Mouse (Mus musculus) intestine, embryonic 16.5 days (tissue): ENCODE data around the gene Foxi1. TPM values are rescaled to one million over a fixed set of nuclear protein-coding genes. Genes with fewer than 3 reads are reported as not detected.
A peak's percentile ranks its signal among the peaks of the same experiment; 100 is the strongest.

Experiments used
- ATAC-seq: fragments of 200-750 bp; cut with Nextera tagmentation; 2 replicates; pipeline ENCODE4 v1.8.0; 2017; ENCODE audit warnings: moderate TSS enrichment, moderate library complexity
- H3K27ac ChIP-seq: fragments of 300-500 bp; sonication (generic); 2 replicates; pipeline ENCODE4 v1.5.1; 2014; ENCODE audit warnings: mild to moderate bottlenecking, low read length
- H3K27me3 ChIP-seq: fragments of 300-500 bp; sonication (generic); replicated peaks from 2 replicates; pipeline ENCODE4 v1.6.1; 2014; ENCODE audit warnings: low read length, control low read depth, mixed read lengths; ENCODE audit not compliant: control insufficient read depth, insufficient read depth
- H3K36me3 ChIP-seq: fragments of 300-500 bp; sonication (generic); 2 replicates; pipeline ENCODE4 v1.6.1; 2014; ENCODE audit warnings: low read length, control low read depth; ENCODE audit not compliant: control insufficient read depth, insufficient read depth
- H3K4me1 ChIP-seq: fragments of 300-500 bp; sonication (generic); 2 replicates; pipeline ENCODE4 v1.6.1; 2014; ENCODE audit warnings: low read length, control low read depth, mixed read lengths; ENCODE audit not compliant: control insufficient read depth, insufficient read depth
- H3K4me2 ChIP-seq: fragments of 300-500 bp; sonication (generic); 2 replicates; pipeline ENCODE4 v1.6.1; 2014; ENCODE audit warnings: low read depth, low read length, control low read depth
- H3K4me3 ChIP-seq: fragments of 300-500 bp; sonication (generic); 2 replicates; pipeline ENCODE4 v1.5.1; 2014; ENCODE audit warnings: mild to moderate bottlenecking, low read length
- H3K9ac ChIP-seq: fragments of 300-500 bp; sonication (generic); 2 replicates; pipeline ENCODE4 v1.6.1; 2014; ENCODE audit warnings: low read depth, low read length
- H3K9me3 ChIP-seq: fragments of 300-500 bp; sonication (generic); 2 replicates; pipeline ENCODE4 v1.6.1; 2016; ENCODE audit warnings: low read length, control low read depth; ENCODE audit not compliant: control insufficient read depth
- WGBS: fragments of 180-500 bp; shearing (Covaris S2); extraction: QIAGEN DNeasy Blood & Tissue Kit; methylation state at CpG from one replicate; pipeline ENCODE4 v1.1.7; 2014; 5-methylcytosine and 5-hydroxymethylcytosine counted together
- polyA plus RNA-seq: library from polyadenylated mRNA; unstranded; fragments of >200 nt; fragmentation: Nextera tagmentation; extraction: Ambion mirVana; gene quantifications from 2 replicates; pipeline ENCODE4 v1.2.1, GENCODE M21; 2015

Foxi1 gene
- polyA plus RNA-seq, 1 experiment from 2014 or later, result not detected

GRCm38 (mm10) chr11:34202769-34203168 lies 5.1 kb downstream of the Foxi1 start:
- H3K4me1 ChIP-seq, result no peaks in the 10 kb centered on the region
- no peak for ATAC-seq
- H3K36me3 ChIP-seq, result no peaks in the 10 kb centered on the region
- no peaks in the 10 kb centered on the region for H3K9me3 ChIP-seq
- 58% methylated on average over 1 of the region's 1 CpGs for WGBS
- H3K27me3 ChIP-seq, result no peaks in the 10 kb centered on the region
- no peak overlapping the region for H3K9ac ChIP-seq
- H3K27ac ChIP-seq, result no peak overlapping the region
- H3K4me2 ChIP-seq, result no peak overlapping the region
- H3K4me3 ChIP-seq, result no peak overlapping the region

DNA sequence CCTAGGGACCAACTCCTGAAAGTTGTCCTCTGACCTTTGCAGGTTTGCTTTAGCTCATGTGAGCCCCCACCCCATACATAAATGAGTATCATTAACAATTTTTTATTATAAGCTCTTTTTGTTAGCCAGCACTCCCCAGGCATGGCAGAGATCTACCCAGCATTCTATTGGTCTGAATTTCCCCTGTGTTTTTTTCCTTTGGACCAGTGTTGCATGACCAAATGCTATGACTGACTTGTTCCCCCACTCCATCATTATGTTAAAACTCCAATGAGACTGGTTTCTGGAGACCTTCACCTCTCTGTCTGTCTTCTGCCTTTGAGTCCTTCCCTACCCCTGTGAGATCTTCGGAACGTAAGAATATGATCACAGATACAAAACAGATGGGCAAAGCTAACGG lies 12.7 kb downstream of the Foxi1 start:
- Histone ChIP-seq H3K36me3 (no peaks in the 10 kb centered on the region), H3K9ac (no peak overlapping the region), H3K9me3 (no peaks in the 10 kb centered on the region), H3K4me3 (no peak overlapping the region), H3K27ac (no peak overlapping the region), H3K27me3 (no peaks in the 10 kb centered on the region), H3K4me2 (no peak overlapping the region), H3K4me1 (no peaks in the 10 kb centered on the region)
- ATAC-seq, result no peak
- 90% methylated on average over 3 of the region's 3 CpGs for WGBS

- Histone ChIP-seq H3K36me3 (no peaks in the 10 kb centered on the region), H3K4me3 (no peak overlapping the region), H3K4me2 (no peak overlapping the region), H3K27ac (no peak overlapping the region), H3K4me1 (no peaks in the 10 kb centered on the region), H3K9me3 (no peaks in the 10 kb centered on the region), H3K9ac (no peak overlapping the region), H3K27me3 (no peaks in the 10 kb centered on the region)
- WGBS, result 55% methylated on average over 9 of the region's 9 CpGs
- no peak for ATAC-seq
These were observed 13.5 kb downstream of the Foxi1 start for GRCm38 (mm10) chr11:34194158-34194941.

- H3K27ac ChIP-seq, result no peak overlapping the region
- no peak overlapping the region for H3K4me2 ChIP-seq
- no peak for ATAC-seq
- H3K27me3 ChIP-seq, result no peaks in the 10 kb centered on the region
- 46% methylated on average over 3 of the region's 3 CpGs for WGBS
- H3K4me3 ChIP-seq, result no peak overlapping the region
- no peaks in the 10 kb centered on the region for H3K9me3 ChIP-seq
- H3K4me1 ChIP-seq, result no peaks in the 10 kb centered on the region
- H3K36me3 ChIP-seq, result no peaks in the 10 kb centered on the region
- no peak overlapping the region for H3K9ac ChIP-seq
These were observed 14.2 kb downstream of the Foxi1 start for GRCm38 (mm10) chr11:34193658-34194057.

GRCm38 (mm10) chr11:34184266-34184665 lies 23.6 kb downstream of the Foxi1 start:
- Histone ChIP-seq H3K36me3 (no peaks in the 10 kb centered on the region), H3K27me3 (no peaks in the 10 kb centered on the region), H3K4me3 (no peak overlapping the region), H3K9ac (no peak overlapping the region), H3K4me2 (no peak overlapping the region), H3K27ac (no peak overlapping the region), H3K4me1 (peaks cover 2% of the 10 kb centered on the region; the same call in 1 of the 2 replicates), H3K9me3 (no peaks in the 10 kb centered on the region)
- ATAC-seq, result no peak
- WGBS, result 65% methylated on average over 2 of the region's 2 CpGs

DNA sequence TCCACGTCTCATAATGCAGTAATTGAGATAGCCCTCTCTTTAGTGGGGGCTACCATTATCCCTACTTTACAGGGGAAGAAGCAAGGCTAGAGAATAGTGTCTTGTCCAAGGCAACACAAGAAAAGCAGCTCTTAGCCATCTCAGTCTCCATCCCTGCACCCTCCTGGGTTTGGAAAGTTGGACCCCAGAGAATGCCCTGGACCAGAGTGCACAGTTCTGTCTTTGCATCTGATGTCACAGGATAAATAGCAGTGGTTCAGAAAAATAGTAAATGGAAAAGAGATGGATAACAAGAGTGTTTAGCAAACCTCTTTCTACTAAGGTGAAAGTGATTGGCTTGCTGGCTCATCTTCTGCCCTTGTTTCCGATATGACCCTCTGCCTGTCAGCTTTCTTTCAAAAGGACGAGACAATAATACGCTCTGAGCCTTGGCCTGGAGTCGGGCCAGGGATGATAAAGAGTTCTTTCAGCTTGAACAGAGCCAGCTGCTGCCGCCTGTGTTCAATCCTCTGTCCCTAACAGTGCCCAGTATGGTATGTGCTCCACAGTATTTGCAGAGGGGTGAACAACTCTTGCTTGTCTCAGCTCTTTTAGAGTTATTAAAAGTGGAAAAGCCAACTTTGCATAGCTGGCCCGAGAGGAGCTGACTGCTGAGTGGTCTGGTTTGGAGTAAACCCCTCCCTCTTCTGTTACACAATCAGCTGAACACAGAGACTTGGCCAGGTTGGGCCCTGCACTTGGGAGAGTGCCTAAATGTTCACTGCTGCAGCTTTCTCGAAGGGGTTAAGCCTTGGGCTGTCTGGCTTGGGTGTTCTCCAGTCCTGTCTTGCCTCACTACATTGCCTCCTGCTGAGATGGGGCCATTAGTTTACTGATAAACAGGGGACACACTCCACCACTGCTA lies 26.4 kb downstream of the Foxi1 start:
- no peak overlapping the region for H3K9ac ChIP-seq
- no peaks in the 10 kb centered on the region for H3K9me3 ChIP-seq
- no peaks in the 10 kb centered on the region for H3K36me3 ChIP-seq
- H3K27me3 ChIP-seq, result no peaks in the 10 kb centered on the region
- H3K4me1 ChIP-seq, result peaks cover 2% of the 10 kb centered on the region; the same call in 1 of the 2 replicates
- H3K27ac ChIP-seq, result peak overlapping the region; percentile 53
- H3K4me2 ChIP-seq, result no peak overlapping the region
- peak; percentile 92 for ATAC-seq
- no peak overlapping the region for H3K4me3 ChIP-seq
- WGBS, result 33% methylated on average over 8 of the region's 8 CpGs

DNA sequence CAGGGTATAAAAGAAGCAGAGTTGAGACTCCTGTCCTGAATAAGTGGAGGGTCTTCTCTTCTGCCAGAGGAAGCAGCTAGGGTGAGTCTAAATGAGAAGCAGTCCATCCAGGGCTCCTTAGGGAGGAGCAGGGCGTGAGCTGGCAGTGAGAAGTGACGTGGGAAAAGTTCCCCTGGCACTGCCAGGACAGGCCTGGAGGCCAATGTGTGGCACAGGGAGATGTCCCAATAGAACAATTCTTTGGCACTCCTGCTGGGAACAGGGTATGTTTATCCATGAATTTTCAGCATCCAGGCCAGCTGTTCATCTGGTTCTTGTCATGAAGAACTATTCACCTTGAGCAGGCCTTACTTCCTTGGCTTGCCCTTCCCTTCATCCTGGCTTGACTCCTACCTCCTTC lies 29.1 kb downstream of the Foxi1 start:
- Histone ChIP-seq H3K4me2 (no peak overlapping the region), H3K9me3 (no peaks in the 10 kb centered on the region), H3K27ac (no peak overlapping the region), H3K4me3 (no peak overlapping the region), H3K27me3 (no peaks in the 10 kb centered on the region), H3K36me3 (no peaks in the 10 kb centered on the region), H3K9ac (no peak overlapping the region), H3K4me1 (peaks cover 2% of the 10 kb centered on the region; the same call in 1 of the 2 replicates)
- no peak for ATAC-seq
- 77% methylated on average over 2 of the region's 2 CpGs for WGBS

DNA sequence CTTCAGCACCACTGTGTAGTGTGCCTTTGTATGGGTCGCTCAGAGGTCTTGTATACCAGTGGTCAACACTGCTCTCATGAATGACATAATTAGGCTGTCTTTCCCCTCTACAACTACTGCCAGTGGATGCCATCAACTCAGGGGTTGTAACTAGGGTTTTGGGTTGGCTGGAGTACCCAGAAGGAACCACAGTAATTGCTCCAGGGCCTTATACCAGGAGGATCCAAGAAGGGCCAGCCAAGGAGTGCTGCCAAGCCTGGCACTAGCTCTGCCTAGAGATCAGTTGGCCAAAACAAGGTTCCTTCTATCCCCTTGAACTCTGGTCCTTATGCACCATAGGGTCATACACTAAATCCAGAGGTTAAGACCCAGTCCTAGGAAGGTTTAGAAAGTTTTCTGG lies 31.5 kb downstream of the Foxi1 start:
- Histone ChIP-seq H3K9me3 (no peaks in the 10 kb centered on the region), H3K9ac (no peak overlapping the region), H3K27ac (no peak overlapping the region), H3K4me2 (no peak overlapping the region), H3K27me3 (no peaks in the 10 kb centered on the region), H3K36me3 (no peaks in the 10 kb centered on the region), H3K4me1 (no peaks in the 10 kb centered on the region), H3K4me3 (no peak overlapping the region)
- 94% methylated on average over 1 of the region's 1 CpGs for WGBS
- no peak for ATAC-seq

- ATAC-seq, result no peak
- Histone ChIP-seq H3K9ac (no peak overlapping the region), H3K36me3 (no peaks in the 10 kb centered on the region), H3K27me3 (no peaks in the 10 kb centered on the region), H3K4me1 (peaks cover 5% of the 10 kb centered on the region), H3K4me2 (no peak overlapping the region), H3K9me3 (no peaks in the 10 kb centered on the region), H3K27ac (no peak overlapping the region), H3K4me3 (no peak overlapping the region)
- WGBS, result 74% methylated on average over 1 of the region's 1 CpGs
These were observed 36.7 kb downstream of the Foxi1 start for GRCm38 (mm10) chr11:34171221-34171620.
